Mouse (Mus musculus) T-helper 17 cell (primary cell): ENCODE measurements around the gene Ankrd22.

Experiments used
- in situ Hi-C, 2 experiments: fragments of 300-600 bp; cut with MboI, MseI; formaldehyde crosslinking; loops; 1 replicate in 1 of 2; 2 replicates in 1 of 2; pipeline ENCODE4 v1.15.1; 2025; ENCODE audit warnings: high pct_unique_total_duplicates in 2 of 2

The Ankrd22 gene

GRCm38 (mm10) chr19:34100633-34101032, 65.2 kb downstream of the Ankrd22 start, which contains the start of gene Lipm:
Lipm (plus strand) TSS chr19:34100933.
- in situ Hi-C loops: no loop called here

- in situ Hi-C loops: no loop called here
These were observed 69.6 kb downstream of the Ankrd22 start for GRCm38 (mm10) chr19:34096228-34096627.

DNA sequence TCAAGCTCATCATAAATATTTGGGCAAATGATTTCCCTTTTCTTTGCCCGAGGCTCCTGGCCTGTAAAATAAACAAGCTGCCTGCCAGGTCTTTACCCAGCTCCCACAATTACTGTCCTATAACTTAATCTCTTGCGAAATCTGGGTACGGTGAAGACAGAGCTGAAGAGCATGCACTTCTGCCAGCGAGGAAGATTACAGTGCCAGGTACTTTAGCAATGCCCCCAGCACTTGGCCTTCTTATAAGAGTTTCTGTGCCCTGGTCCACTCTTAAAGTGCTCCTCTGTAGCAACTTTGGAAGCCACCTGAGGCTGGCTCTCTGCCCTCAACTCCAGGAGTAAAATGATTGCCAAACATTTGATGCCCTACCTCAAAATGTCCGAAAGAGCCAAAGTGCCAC, 70.5 kb downstream of the Ankrd22 start:
- in situ Hi-C loops: no loop called here

DNA sequence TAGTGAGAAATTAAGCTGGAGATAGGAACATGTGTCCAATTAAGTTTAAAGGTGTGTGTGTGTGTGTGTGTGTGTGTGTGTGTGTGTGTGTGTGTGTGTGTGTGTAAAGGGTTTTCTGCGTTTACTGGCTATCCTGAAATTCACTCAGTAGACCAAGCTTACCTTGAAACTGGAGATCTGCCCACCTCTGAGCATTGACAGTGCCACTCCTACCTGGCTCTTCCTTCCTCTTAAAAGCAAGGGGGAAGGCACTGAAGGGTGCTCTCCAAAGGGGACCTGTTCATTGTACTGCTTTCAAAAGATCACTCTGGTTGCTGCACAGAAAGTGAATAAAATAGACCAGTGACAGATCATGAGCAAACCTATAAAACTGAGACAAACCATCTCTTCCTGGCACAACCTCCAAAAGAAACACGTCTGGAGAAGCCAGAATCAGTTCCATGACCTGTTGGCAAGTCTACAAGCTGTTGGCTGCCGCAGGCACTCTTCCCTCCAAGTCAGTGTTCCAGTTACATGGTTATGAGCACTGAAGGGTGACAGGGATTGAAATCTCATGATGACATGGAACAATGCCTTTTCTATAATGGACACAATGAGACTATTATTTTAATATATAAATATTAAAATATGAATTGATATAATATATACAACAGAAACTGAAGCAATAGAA, 76.7 kb downstream of the Ankrd22 start:
- in situ Hi-C loops: no loop called here

DNA sequence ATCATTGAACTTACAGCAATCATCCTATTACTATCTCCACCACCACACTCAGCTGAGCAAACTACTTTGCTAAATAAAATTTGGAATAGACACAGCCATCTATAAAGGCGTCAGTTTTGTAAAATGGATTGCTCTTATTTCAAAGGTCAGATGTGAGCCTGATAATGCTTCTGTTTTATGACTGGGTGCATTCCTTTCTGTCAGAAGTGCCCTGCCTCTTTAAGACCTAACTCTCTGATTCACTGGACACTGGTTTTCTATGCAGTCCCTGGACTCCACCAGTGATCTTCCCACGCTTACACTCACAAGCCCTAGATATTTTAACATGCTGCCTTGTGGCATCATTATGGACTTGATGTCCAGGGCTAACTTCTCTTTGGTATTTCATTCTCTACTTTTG, 87.7 kb downstream of the Ankrd22 start:
- in situ Hi-C loops: no loop called here

DNA sequence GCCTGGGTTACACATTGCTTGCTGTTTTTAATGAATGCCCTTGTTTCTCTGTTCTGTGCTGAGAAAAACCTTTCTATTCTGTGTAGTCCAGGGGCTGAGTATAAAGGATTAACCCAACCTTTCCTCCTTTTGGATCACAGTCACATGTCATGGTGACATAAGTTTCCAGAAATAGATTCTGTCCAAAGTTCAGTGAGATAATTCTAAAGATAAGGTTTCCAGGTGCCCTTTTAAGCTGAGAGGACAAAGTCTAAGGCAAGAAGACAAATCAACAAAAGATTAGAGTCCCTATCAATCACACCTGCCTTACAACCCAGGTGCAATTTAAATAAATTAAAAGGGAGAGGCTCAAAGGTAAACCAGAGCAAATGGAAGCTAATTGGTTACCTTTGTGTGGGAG, 91.6 kb downstream of the Ankrd22 start:
- in situ Hi-C loops: no loop called here
